Mouse (Mus musculus): ENCODE data around the gene Gh. TPM values are rescaled to one million over a fixed set of nuclear protein-coding genes. Genes with fewer than 3 reads are reported as not detected.

Gh gene
- polyA plus RNA-seq, 1 experiment from 2014 or later, result not detected

DNA sequence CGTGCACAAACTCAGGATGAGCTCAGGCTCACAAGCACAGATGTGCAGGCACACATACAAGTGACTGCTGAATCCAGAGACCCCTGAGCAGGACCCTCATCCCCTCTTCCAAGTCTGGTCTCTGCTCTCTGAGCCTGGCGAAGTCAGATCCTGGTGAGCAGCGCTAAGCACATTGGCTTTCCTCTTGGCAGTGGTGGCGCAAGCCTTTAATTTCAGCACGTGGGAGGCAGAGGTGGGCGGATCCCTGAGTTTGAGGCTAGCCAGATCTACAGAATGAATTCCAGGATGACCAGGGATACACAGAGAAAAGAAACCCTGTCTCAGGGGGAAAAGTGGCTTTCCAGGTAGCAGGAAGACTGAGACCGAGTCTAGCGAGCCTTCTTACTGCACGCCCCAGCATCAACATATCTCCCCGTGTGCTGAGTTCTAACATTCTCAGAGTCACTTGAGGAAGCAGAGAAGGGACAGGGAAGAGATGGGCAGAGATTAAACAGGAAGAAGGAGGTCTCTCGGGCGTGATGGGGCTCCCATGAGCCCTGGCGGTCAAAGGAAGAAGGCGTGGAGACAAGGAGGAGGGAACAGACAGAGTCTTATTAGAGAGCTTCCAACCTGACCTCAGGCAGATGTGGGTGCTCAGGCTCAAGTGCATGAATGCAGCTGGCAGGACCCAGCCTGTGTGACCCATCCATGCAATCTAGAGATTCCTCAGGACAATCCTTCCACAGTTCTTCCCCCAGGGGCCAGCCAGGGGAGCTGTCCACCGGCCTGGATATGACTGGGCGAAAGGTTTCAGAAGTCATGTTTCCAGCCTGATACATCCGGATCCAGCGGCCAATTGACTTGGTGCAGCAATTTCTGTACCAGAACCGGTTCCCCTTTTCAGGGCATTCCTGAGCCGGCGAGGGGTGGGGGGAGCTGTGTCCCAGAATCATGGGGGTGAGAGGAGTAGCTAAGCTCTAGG is 17.0 kb upstream of the Gh start:
- 61% methylated on average over 21 of the region's 21 CpGs for WGBS
- H3K4me1 ChIP-seq (ENCODE audit: control insufficient read depth, insufficient read depth, low read length), result peaks cover 23% of the 10 kb centered on the region
- no peak for DNase-seq (ENCODE audit: low spot score)

DNA sequence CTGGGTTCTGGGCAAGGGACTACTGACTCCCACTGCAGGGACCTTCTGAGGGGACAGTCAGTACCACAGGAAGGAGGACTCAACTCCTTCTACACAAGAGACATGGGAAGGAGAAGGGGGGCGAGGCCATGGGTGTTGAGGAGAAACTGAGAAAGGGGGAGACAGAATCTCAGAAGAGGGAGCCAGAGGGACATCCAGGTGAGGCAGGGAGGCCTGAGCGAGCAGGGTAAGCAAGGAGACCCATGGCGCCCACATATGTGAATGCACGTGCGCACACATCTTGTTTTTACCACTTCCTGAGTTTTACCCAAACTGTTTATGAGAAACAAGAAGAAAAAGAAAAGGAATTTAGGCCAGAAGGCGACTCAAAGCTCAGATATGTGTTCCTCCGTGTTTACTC is 16.1 kb upstream of the Gh start:
- no peak overlapping the region for H3K4me3 ChIP-seq (ENCODE audit: low read depth, low read length)
- no peaks in the 10 kb centered on the region for H3K27me3 ChIP-seq (replicated peaks; ENCODE audit: control insufficient read depth, insufficient read depth, low read length)
- WGBS, result 74% methylated on average over 7 of the region's 7 CpGs
- H3K27ac ChIP-seq (replicated peaks; ENCODE audit: low read depth, low read length), result no peak overlapping the region
- H3K36me3 ChIP-seq (ENCODE audit: control insufficient read depth, insufficient read depth, low read length), result no peaks in the 10 kb centered on the region
- no peaks in the 10 kb centered on the region for H3K9me3 ChIP-seq (ENCODE audit: control insufficient read depth, low read length)
- H3K9ac ChIP-seq (ENCODE audit: low read depth, low read length), result no peak overlapping the region
- ATAC-seq (ENCODE audit: low read depth) (no peak), DNase-seq (ENCODE audit: low spot score) (no peak)
- peaks cover 26% of the 10 kb centered on the region for H3K4me1 ChIP-seq (ENCODE audit: control insufficient read depth, insufficient read depth, low read length)
- H3K4me2 ChIP-seq (ENCODE audit: low read depth, low read length), result no peak overlapping the region

More for the DNA sequence above, 17.0 kb upstream of the Gh start:
- H3K27ac ChIP-seq (replicated peaks; ENCODE audit: low read depth, low read length), result no peak overlapping the region; the same call in 1 of the 2 replicates
- H3K27me3 ChIP-seq (replicated peaks; ENCODE audit: control insufficient read depth, insufficient read depth, low read length), result no peaks in the 10 kb centered on the region
- no peak overlapping the region for H3K9ac ChIP-seq (ENCODE audit: low read depth, low read length)
- H3K4me2 ChIP-seq (ENCODE audit: low read depth, low read length), result no peak overlapping the region
- no peaks in the 10 kb centered on the region for H3K36me3 ChIP-seq (ENCODE audit: control insufficient read depth, insufficient read depth, low read length)
- no peak overlapping the region for H3K4me3 ChIP-seq (ENCODE audit: low read depth, low read length)
- ATAC-seq (ENCODE audit: low read depth), result no peak
- H3K9me3 ChIP-seq (ENCODE audit: control insufficient read depth, low read length), result no peaks in the 10 kb centered on the region

DNA sequence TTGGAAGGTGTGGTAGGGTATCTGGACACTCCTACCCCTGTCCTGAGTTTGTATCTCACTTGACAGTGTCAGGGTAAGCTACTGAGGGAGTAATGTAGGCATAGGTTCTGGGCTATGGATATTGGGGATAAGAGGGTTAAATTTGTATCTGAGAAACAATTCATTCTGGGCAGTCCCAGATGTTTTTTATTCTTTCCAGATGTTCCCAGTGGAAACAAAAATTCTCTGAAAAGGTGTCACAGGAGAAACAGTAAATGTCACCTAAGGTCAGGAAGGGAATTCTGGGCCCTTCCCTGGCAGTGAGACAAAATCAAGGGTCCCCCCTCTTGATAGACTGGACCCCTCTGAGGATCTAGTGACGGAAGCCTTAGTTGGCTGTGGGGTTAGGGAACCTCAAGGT is 14.8 kb upstream of the Gh start:
- Histone ChIP-seq H3K27me3 (replicated peaks; ENCODE audit: control insufficient read depth, insufficient read depth, low read length) (no peaks in the 10 kb centered on the region), H3K27ac (replicated peaks; ENCODE audit: low read depth, low read length) (no peak overlapping the region), H3K4me3 (ENCODE audit: low read depth, low read length) (no peak overlapping the region), H3K36me3 (ENCODE audit: control insufficient read depth, insufficient read depth, low read length) (no peaks in the 10 kb centered on the region), H3K9ac (ENCODE audit: low read depth, low read length) (no peak overlapping the region), H3K9me3 (ENCODE audit: control insufficient read depth, low read length) (no peaks in the 10 kb centered on the region), H3K4me1 (ENCODE audit: control insufficient read depth, insufficient read depth, low read length) (peaks cover 26% of the 10 kb centered on the region), H3K4me2 (ENCODE audit: low read depth, low read length) (no peak overlapping the region)
- DNase-seq (ENCODE audit: low spot score) (no peak), ATAC-seq (ENCODE audit: low read depth) (no peak)
- 50% methylated on average over 1 of the region's 1 CpGs for WGBS

DNA sequence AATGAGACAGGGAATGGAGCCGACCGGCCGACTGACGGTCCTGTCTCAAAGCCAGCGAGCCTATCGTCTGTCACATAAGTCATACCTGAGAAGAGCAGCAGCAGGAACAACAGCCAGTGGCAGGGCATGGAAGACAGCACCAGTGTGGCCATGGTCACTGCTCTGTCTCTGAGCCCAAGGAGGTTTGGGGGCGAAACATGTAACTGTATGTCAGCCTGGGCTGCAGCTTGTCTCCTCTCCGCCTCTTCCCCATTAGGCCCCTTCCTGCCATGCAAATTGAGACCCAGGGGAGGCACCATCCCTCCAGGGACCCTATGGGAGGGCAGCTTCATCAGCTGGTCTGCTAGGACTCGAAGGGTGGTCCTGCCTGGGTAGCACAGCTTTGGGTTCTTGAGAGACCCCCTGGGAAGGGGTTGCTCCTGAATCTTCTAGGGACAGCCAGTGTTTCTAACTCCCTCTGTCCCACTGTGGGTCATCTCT is 12.7 kb upstream of the Gh start, which contains the start of gene Cd79b:
TSS of gene Cd79b (minus strand) at position 430 of the 480 bp plus-strand sequence.
- H3K4me1 ChIP-seq (ENCODE audit: control insufficient read depth, insufficient read depth, low read length), result peaks cover 26% of the 10 kb centered on the region
- no peak within 1 kb of the TSS for H3K4me3 ChIP-seq (ENCODE audit: low read depth, low read length)
- H3K27ac ChIP-seq (replicated peaks; ENCODE audit: low read depth, low read length), result no peak within 1 kb of the TSS
- 47% methylated on average over 8 of the region's 9 CpGs for WGBS
- DNase-seq (ENCODE audit: low spot score), result no peak
- H3K9me3 ChIP-seq (ENCODE audit: control insufficient read depth, low read length), result no peaks in the 10 kb centered on the region
- no peaks in the 10 kb centered on the region for H3K27me3 ChIP-seq (replicated peaks; ENCODE audit: control insufficient read depth, insufficient read depth, low read length)
- no peaks in the 10 kb centered on the region for H3K36me3 ChIP-seq (ENCODE audit: control insufficient read depth, insufficient read depth, low read length)
- H3K9ac ChIP-seq (ENCODE audit: low read depth, low read length), result no peak within 1 kb of the TSS
- no peak within 1 kb of the TSS for H3K4me2 ChIP-seq (ENCODE audit: low read depth, low read length)
- no peak for ATAC-seq (ENCODE audit: low read depth)

DNA sequence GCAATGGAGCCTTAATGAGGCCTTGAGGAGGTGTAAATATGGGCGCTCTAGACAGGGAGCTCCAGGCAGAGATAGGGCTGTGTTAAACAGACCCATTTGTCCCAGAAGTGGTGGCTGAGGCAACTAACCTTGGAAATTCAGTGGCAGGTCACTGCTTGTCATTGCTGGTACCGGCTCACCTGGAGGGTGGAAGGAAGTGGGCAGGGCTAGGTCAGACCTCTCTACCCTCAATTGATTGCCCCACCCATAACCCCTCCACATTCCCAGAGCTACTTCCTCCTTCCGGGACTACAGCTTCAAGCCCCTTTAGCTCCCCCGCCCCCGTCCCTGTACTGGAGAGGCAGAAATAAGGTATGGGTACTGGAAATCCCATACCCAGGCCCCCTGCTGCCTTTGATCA is 11.9 kb upstream of the Gh start:
- no peaks in the 10 kb centered on the region for H3K27me3 ChIP-seq (replicated peaks; ENCODE audit: control insufficient read depth, insufficient read depth, low read length)
- no peaks in the 10 kb centered on the region for H3K9me3 ChIP-seq (ENCODE audit: control insufficient read depth, low read length)
- peaks cover 22% of the 10 kb centered on the region for H3K4me1 ChIP-seq (ENCODE audit: control insufficient read depth, insufficient read depth, low read length)
- ATAC-seq (ENCODE audit: low read depth) (no peak), DNase-seq (ENCODE audit: low spot score) (no peak)
- H3K27ac ChIP-seq (replicated peaks; ENCODE audit: low read depth, low read length), result no peak overlapping the region
- H3K4me3 ChIP-seq (ENCODE audit: low read depth, low read length), result no peak overlapping the region
- H3K36me3 ChIP-seq (ENCODE audit: control insufficient read depth, insufficient read depth, low read length), result no peaks in the 10 kb centered on the region
- no peak overlapping the region for H3K9ac ChIP-seq (ENCODE audit: low read depth, low read length)
- H3K4me2 ChIP-seq (ENCODE audit: low read depth, low read length), result no peak overlapping the region
- 49% methylated on average over 4 of the region's 5 CpGs for WGBS

DNA sequence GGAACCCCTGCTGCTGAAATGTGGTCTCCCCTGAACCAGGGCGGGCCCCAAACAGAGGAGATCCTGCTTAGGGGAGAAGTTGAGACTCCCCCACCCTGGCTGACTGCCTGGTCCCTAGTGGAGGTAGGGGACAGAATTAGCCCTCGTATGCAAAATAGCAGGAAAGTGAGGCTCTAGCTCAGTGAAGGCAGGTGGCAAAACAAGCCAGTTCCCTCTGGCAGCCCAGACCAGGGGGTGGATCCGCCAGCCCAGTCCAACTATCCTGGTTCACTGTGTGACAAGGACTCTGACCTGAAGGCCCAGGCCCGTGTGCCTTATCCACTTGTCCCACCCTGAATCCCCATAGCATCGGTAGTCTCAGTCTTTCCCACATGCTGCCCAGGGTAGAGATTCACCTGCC is 8.5 kb upstream of the Gh start:
- H3K4me1 ChIP-seq (ENCODE audit: control insufficient read depth, insufficient read depth, low read length), result peaks cover 10% of the 10 kb centered on the region; the same call in 1 of the 2 replicates
- no peaks in the 10 kb centered on the region for H3K36me3 ChIP-seq (ENCODE audit: control insufficient read depth, insufficient read depth, low read length)
- H3K9ac ChIP-seq (ENCODE audit: low read depth, low read length), result no peak overlapping the region
- DNase-seq (ENCODE audit: low spot score), result no peak
- no peaks in the 10 kb centered on the region for H3K9me3 ChIP-seq (ENCODE audit: control insufficient read depth, low read length)
- no peak overlapping the region for H3K4me2 ChIP-seq (ENCODE audit: low read depth, low read length)
- H3K4me3 ChIP-seq (ENCODE audit: low read depth, low read length), result no peak overlapping the region
- H3K27ac ChIP-seq (replicated peaks; ENCODE audit: low read depth, low read length), result no peak overlapping the region
- WGBS, result 68% methylated on average over 5 of the region's 5 CpGs
- no peak for ATAC-seq (ENCODE audit: low read depth)
- H3K27me3 ChIP-seq (replicated peaks; ENCODE audit: control insufficient read depth, insufficient read depth, low read length), result no peaks in the 10 kb centered on the region

DNA sequence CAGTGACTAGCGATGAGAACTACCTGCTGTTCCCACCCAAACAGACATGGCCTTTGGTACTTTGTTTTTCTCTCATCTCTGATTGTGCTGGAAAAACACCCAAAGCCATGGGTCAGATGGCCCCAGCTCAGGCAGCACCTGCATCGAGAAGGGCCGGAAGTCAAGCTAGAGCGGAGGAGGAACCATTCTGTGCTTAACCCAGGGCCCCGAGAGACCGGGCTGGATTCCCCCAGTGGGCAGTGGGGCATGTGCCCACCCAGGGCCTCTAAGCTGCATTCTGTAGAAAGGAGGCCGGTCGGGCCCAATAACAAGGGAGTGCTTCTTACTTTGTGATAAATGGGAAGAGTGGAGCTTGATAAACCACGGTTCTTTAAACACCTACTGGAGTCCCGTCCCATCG is 6.5 kb upstream of the Gh start:
- no peak overlapping the region for H3K27ac ChIP-seq (replicated peaks; ENCODE audit: low read depth, low read length)
- H3K4me2 ChIP-seq (ENCODE audit: low read depth, low read length), result no peak overlapping the region
- no peak for DNase-seq (ENCODE audit: low spot score)
- H3K4me3 ChIP-seq (ENCODE audit: low read depth, low read length), result no peak overlapping the region
- no peaks in the 10 kb centered on the region for H3K9me3 ChIP-seq (ENCODE audit: control insufficient read depth, low read length)
- no peak overlapping the region for H3K9ac ChIP-seq (ENCODE audit: low read depth, low read length)
- no peak for ATAC-seq (ENCODE audit: low read depth)
- WGBS, result 80% methylated on average over 11 of the region's 11 CpGs
- no peaks in the 10 kb centered on the region for H3K4me1 ChIP-seq (ENCODE audit: control insufficient read depth, insufficient read depth, low read length)
- no peaks in the 10 kb centered on the region for H3K27me3 ChIP-seq (replicated peaks; ENCODE audit: control insufficient read depth, insufficient read depth, low read length)
- H3K36me3 ChIP-seq (ENCODE audit: control insufficient read depth, insufficient read depth, low read length), result no peaks in the 10 kb centered on the region

DNA sequence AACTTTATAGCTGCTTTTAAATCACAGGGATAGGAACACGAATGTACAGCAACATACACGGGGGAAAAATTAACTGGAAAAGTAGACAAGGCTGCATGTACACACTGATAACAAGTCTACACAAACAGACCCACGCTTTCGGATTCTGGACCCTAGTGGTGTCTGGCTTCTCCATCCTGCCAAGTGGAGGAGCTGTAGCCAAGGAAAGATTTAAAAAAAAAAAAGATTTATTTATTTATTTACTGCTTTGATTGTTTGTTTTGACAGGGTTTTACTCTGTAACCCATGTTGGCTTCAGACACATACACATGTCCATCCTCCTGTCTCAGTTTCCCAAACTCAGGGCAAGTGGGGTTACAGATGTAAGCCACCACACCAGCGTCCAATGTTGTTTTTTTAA is 5.8 kb upstream of the Gh start:
- Histone ChIP-seq H3K27ac (replicated peaks; ENCODE audit: low read depth, low read length) (no peak overlapping the region), H3K9me3 (ENCODE audit: control insufficient read depth, low read length) (no peaks in the 10 kb centered on the region), H3K4me3 (ENCODE audit: low read depth, low read length) (no peak overlapping the region), H3K4me2 (ENCODE audit: low read depth, low read length) (no peak overlapping the region), H3K9ac (ENCODE audit: low read depth, low read length) (no peak overlapping the region), H3K27me3 (replicated peaks; ENCODE audit: control insufficient read depth, insufficient read depth, low read length) (no peaks in the 10 kb centered on the region), H3K4me1 (ENCODE audit: control insufficient read depth, insufficient read depth, low read length) (no peaks in the 10 kb centered on the region), H3K36me3 (ENCODE audit: control insufficient read depth, insufficient read depth, low read length) (no peaks in the 10 kb centered on the region)
- DNase-seq (ENCODE audit: low spot score) (no peak), ATAC-seq (ENCODE audit: low read depth) (no peak)
- 61% methylated on average over 5 of the region's 5 CpGs for WGBS

DNA sequence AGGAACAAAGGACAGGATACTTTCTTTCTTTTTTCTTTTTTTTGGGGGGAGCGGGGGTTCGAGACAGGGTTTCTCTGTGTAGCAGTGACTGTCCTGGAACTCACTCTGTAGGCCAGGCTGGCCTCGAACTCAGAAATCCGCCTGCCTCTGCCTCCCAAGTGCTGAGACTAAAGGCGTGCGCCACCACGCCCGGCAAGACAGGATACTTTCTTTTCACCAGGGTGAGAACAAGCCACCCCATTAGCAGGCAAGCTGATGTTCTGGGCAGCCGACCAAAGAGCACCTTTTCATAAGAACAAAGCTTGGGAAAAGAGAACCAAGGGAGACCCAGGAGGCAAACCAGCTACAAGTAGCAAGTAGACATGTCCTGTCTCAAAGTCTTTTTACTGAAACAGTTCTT is 5.1 kb upstream of the Gh start:
- Histone ChIP-seq H3K9ac (ENCODE audit: low read depth, low read length) (no peak overlapping the region), H3K4me1 (ENCODE audit: control insufficient read depth, insufficient read depth, low read length) (no peaks in the 10 kb centered on the region), H3K27ac (replicated peaks; ENCODE audit: low read depth, low read length) (no peak overlapping the region), H3K27me3 (replicated peaks; ENCODE audit: control insufficient read depth, insufficient read depth, low read length) (no peaks in the 10 kb centered on the region), H3K9me3 (ENCODE audit: control insufficient read depth, low read length) (no peaks in the 10 kb centered on the region), H3K4me2 (ENCODE audit: low read depth, low read length) (no peak overlapping the region), H3K36me3 (ENCODE audit: control insufficient read depth, insufficient read depth, low read length) (no peaks in the 10 kb centered on the region), H3K4me3 (ENCODE audit: low read depth, low read length) (no peak overlapping the region)
- ATAC-seq (ENCODE audit: low read depth) (no peak), DNase-seq (ENCODE audit: low spot score) (no peak)
- 83% methylated on average over 9 of the region's 9 CpGs for WGBS
